Mouse (Mus musculus) ES-E14 (cell line): ENCODE data around the gene Il25. TPM values are rescaled to one million over a fixed set of nuclear protein-coding genes. Genes with fewer than 3 reads are reported as not detected.

Source experiments
- DNase-seq: peaks from one replicate; pipeline ENCODE4 v3.0.0-alpha.2; 2013; ENCODE audit warnings: low read depth, low spot score
- H3K27ac ChIP-seq: 2 replicates; pipeline ENCODE4 v1.5.1; 2012; ENCODE audit warnings: low read depth, mild to moderate bottlenecking, low read length, moderate library complexity, mixed read lengths; ENCODE audit not compliant: poor library complexity, insufficient read depth, severe bottlenecking
- H3K36me3 ChIP-seq: 2 replicates; pipeline ENCODE4 v1.6.1; 2012; ENCODE audit warnings: mild to moderate bottlenecking, low read length, moderate library complexity, mixed read lengths; ENCODE audit not compliant: control insufficient read depth, poor library complexity, insufficient read depth, severe bottlenecking
- H3K4me1 ChIP-seq, 2 experiments: fragments of 150-350 bp in 1 of 2; sonication (generic) in 1 of 2; 2 replicates each; pipeline ENCODE4 v1.6.1; 2012; ENCODE audit warnings: low read length in 2 of 2, mild to moderate bottlenecking in 1 of 2, mixed read lengths in 1 of 2; ENCODE audit not compliant: control insufficient read depth in 2 of 2, insufficient read depth in 2 of 2, poor library complexity in 1 of 2
- H3K4me3 ChIP-seq, 2 experiments: fragments of 150-350 bp in 1 of 2; sonication (generic) in 1 of 2; 2 replicates each; pipeline ENCODE4 v1.5.1; 2012; ENCODE audit warnings: low read length in 2 of 2, low read depth in 1 of 2, mild to moderate bottlenecking in 1 of 2, mixed read lengths in 1 of 2; ENCODE audit not compliant: insufficient read depth in 1 of 2, poor library complexity in 1 of 2, severe bottlenecking in 1 of 2
- H3K9ac ChIP-seq: 2 replicates; pipeline ENCODE4 v1.6.1; 2012; ENCODE audit warnings: low read depth, mild to moderate bottlenecking, low read length, mixed read lengths; ENCODE audit not compliant: poor library complexity, insufficient read depth, severe bottlenecking
- H3K9me3 ChIP-seq: fragments of 150-350 bp; sonication (generic); 2 replicates; pipeline ENCODE4 v1.6.1; 2012; ENCODE audit warnings: low read depth, mild to moderate bottlenecking, low read length; ENCODE audit not compliant: control insufficient read depth, insufficient read depth
- CHD2 ChIP-seq: IDR thresholded peaks from 2 replicates; pipeline ENCODE4 v1.6.1; 2014; ENCODE audit warnings: mild to moderate bottlenecking, low read depth, low read length, inconsistent platforms
- HCFC1 ChIP-seq: IDR thresholded peaks from 2 replicates; pipeline ENCODE4 v1.6.1; 2012; ENCODE audit warnings: low read length, inconsistent platforms, borderline replicate concordance; ENCODE audit not compliant: insufficient read depth
- MAFK ChIP-seq: IDR thresholded peaks from 2 replicates; pipeline ENCODE4 v1.6.1; 2014; ENCODE audit warnings: mild to moderate bottlenecking, low read depth, low read length, inconsistent platforms; ENCODE audit not compliant: insufficient read depth
- ZC3H11A ChIP-seq: IDR thresholded peaks from 2 replicates; pipeline ENCODE4 v1.6.1; 2012; ENCODE audit warnings: low read depth, mild to moderate bottlenecking, inconsistent platforms, low read length, borderline replicate concordance
- ZNF384 ChIP-seq: IDR thresholded peaks from 2 replicates; pipeline ENCODE4 v1.6.1; 2012; ENCODE audit warnings: low read depth, low read length, inconsistent platforms
- in situ Hi-C, 2 experiments: fragments of 600-800 bp; cut with MboI; formaldehyde crosslinking; loops; one replicate each; pipeline ENCODE4 v1.15.1; 2025; ENCODE audit warnings: low sequenced_read_pairs in 2 of 2, inconsistent platforms in 1 of 2; ENCODE audit not compliant: unreplicated experiment in 2 of 2
- total RNA-seq: library from RNA; depleted of rRNA; stranded (reverse); fragments of 300-350 nt; gene quantifications from 2 replicates; pipeline ENCODE4 v1.2.3, GENCODE M21; 2012

Il25 gene
- total RNA-seq, 1 experiment = 0.27 TPM

GRCm38 (mm10) chr14:54938431-54939219 lies 6.1 kb downstream of the Il25 start:
- Histone ChIP-seq H3K36me3 (no peaks in the 10 kb centered on the region), H3K9ac (no peak overlapping the region), H3K27ac (no peak overlapping the region), H3K4me3 (no peak overlapping the region), H3K9me3 (no peaks in the 10 kb centered on the region), H3K4me1 (peaks cover 5 to 13% of the 10 kb centered on the region in 2 experiments; a peak in 2 of 4 replicates)
- no peak for DNase-seq
- no peak for TF ChIP-seq HCFC1
- TF ChIP-seq ZNF384 = no peak
- no peak for TF ChIP-seq MAFK
- no peak for TF ChIP-seq CHD2
- TF ChIP-seq ZC3H11A = no peak
- in situ Hi-C loops = no loop called here

- no peaks in the 10 kb centered on the region for H3K9me3 ChIP-seq
Observed at GRCm38 (mm10) chr14:54939434-54940175, 7.1 kb downstream of the Il25 start.

GRCm38 (mm10) chr14:54940176-54940530 lies 7.7 kb downstream of the Il25 start:
- Histone ChIP-seq H3K36me3 (no peaks in the 10 kb centered on the region), H3K9ac (no peak overlapping the region), H3K4me1 (peaks cover 5 to 12% of the 10 kb centered on the region in 2 experiments; a peak in 2 of 4 replicates), H3K4me3 (no peak overlapping the region), H3K27ac (no peak overlapping the region), H3K9me3 (no peaks in the 10 kb centered on the region)
- in situ Hi-C loops = no loop called here
- DNase-seq = no peak
- no peak for TF ChIP-seq HCFC1
- TF ChIP-seq ZNF384 = no peak
- no peak for TF ChIP-seq CHD2
- TF ChIP-seq MAFK = no peak
- TF ChIP-seq ZC3H11A = no peak

More at GRCm38 (mm10) chr14:54939434-54940175, 7.1 kb downstream of the Il25 start:
- no peaks in the 10 kb centered on the region for H3K36me3 ChIP-seq
- H3K4me1 ChIP-seq = peaks cover 5 to 13% of the 10 kb centered on the region in 2 experiments; a peak in 2 of 4 replicates
- peak; percentile 90 for DNase-seq
- no peak for TF ChIP-seq CHD2
- TF ChIP-seq ZC3H11A = peak; percentile 65; the same call in 1 of the 2 replicates
- no peak for TF ChIP-seq MAFK
- TF ChIP-seq ZNF384 = no peak
- TF ChIP-seq HCFC1 = no peak
- no peak overlapping the region for H3K27ac ChIP-seq
- no peak overlapping the region for H3K9ac ChIP-seq
- in situ Hi-C loops = no loop called here
- no peak overlapping the region for H3K4me3 ChIP-seq

GRCm38 (mm10) chr14:54941024-54941978 lies 8.8 kb downstream of the Il25 start:
- in situ Hi-C loops = no loop called here

More at GRCm38 (mm10) chr14:54941024-54941978, 8.8 kb downstream of the Il25 start:
- no peaks in the 10 kb centered on the region for H3K9me3 ChIP-seq
- DNase-seq = no peak
- H3K4me3 ChIP-seq = no peak overlapping the region
- H3K27ac ChIP-seq = no peak overlapping the region
- H3K4me1 ChIP-seq = peaks cover 3 to 9% of the 10 kb centered on the region in 2 experiments; a peak in 2 of 4 replicates
- TF ChIP-seq MAFK (no peak), ZC3H11A (no peak), CHD2 (no peak), ZNF384 (no peak), HCFC1 (no peak)
- H3K36me3 ChIP-seq = no peaks in the 10 kb centered on the region
- no peak overlapping the region for H3K9ac ChIP-seq
